In the genomic region with DNA sequence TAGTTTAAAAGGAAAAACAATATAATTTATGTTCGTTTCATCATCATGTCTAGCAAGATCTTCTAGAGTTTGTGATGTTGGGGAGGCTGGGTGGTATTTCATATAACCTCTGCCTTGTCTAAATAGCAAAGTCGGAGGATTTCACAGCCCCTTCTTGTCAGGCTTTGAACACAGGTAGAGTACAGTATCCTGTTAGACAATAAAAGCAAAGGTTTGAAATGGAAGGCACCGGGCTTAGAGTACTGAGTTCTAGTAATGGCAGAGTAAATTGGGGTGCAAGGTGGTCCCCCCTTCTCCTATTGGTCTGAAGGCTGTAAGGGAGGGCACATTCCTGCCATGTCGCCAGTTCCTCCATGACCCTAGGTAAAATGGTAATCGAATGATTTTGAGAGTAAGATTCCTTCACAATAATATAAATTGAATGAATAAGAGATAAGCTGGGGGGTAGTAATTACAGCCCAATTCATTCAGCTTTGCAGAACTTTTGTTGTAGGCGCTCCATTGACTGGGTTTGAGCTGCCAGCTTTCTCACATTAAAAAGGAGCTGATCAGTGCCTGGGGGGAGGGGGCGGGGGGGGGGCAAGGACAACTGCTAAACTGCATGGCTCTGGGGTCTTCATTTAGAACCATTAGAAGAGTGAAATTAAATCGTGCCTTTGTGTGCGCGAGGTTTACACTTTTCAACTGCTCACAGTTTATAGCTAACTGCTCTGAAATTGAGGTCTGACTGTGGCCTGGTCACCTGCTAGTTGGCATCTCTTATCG, we compare ENCODE assay signal across 14 mouse cellular contexts. TPM values are rescaled to one million over a fixed set of nuclear protein-coding genes. Genes with fewer than 3 reads are reported as not detected.
DNase-seq lines count a peak whose midpoint lies in the region; ATAC-seq and TF ChIP-seq lines count a peak whose summit lies in the region.
"Had no signal": no experiment of that assay in that cellular context is flagged by ENCODE, and none has a peak within 500 bp of the region (broad histone marks: within the 10 kb centered on the region; RNA-seq: fewer than 3 reads in every experiment).

No protein-coding gene starts in this region.

- no peak for ATAC-seq in neural tube, embryonic 11.5 days (ENCODE audit: insufficient read depth, low FRiP score, low TSS enrichment)
- ATAC-seq in forebrain, postnatal 0 days, result no peak
- ATAC-seq in midbrain, embryonic 15.5 days (replicated peaks), result no peak
- no peak for ATAC-seq in megakaryocyte-erythroid progenitor cell, adult 5-6 weeks (replicated peaks; ENCODE audit: low FRiP score, low TSS enrichment, poor library complexity, severe bottlenecking)
- no peak for ATAC-seq in intestine, embryonic 15.5 days
- ATAC-seq: intestine, postnatal 0 days had no signal

- peak overlapping the region; percentile 15; the same call in 1 of the 2 replicates for H3K27ac ChIP-seq in neural tube, embryonic 11.5 days (ENCODE audit: low read depth, low read length)
- peak overlapping the region; percentile 82 for H3K27ac ChIP-seq in forebrain, postnatal 0 days (ENCODE audit: low read depth, low read length)
- H3K27ac ChIP-seq in midbrain, embryonic 15.5 days, result peak overlapping the region; percentile 66
- no peak overlapping the region for H3K27ac ChIP-seq in intestine, embryonic 15.5 days
- H3K27ac ChIP-seq: heart, embryonic 13.5 days had no signal

- no peaks in the 10 kb centered on the region for H3K9me3 ChIP-seq in neural tube, embryonic 11.5 days (ENCODE audit: control insufficient read depth, low read length)
- H3K9me3 ChIP-seq in forebrain, postnatal 0 days (ENCODE audit: low read length), result no peaks in the 10 kb centered on the region
- no peaks in the 10 kb centered on the region for H3K9me3 ChIP-seq in midbrain, embryonic 15.5 days
- H3K9me3 ChIP-seq in intestine, embryonic 15.5 days, result no peaks in the 10 kb centered on the region
- H3K9me3 ChIP-seq: heart, embryonic 13.5 days had no signal

- peak overlapping the region; percentile 84 for H3K4me3 ChIP-seq in neural tube, embryonic 11.5 days (ENCODE audit: low read depth, low read length)
- peak overlapping the region; percentile 50 for H3K4me3 ChIP-seq in forebrain, postnatal 0 days (ENCODE audit: low read depth, low read length)
- peak overlapping the region; percentile 35 for H3K4me3 ChIP-seq in midbrain, embryonic 15.5 days
- H3K4me3 ChIP-seq in intestine, embryonic 15.5 days (replicated peaks), result no peak overlapping the region
- H3K4me3 ChIP-seq: heart, embryonic 13.5 days had no signal

- no peaks in the 10 kb centered on the region for H3K36me3 ChIP-seq in neural tube, embryonic 11.5 days (ENCODE audit: control insufficient read depth, insufficient read depth, low read length)
- H3K36me3 ChIP-seq in forebrain, postnatal 0 days (ENCODE audit: insufficient read depth), result no peaks in the 10 kb centered on the region
- no peaks in the 10 kb centered on the region for H3K36me3 ChIP-seq in midbrain, embryonic 15.5 days (replicated peaks)
- no peaks in the 10 kb centered on the region for H3K36me3 ChIP-seq in intestine, embryonic 15.5 days
- H3K36me3 ChIP-seq: heart, embryonic 13.5 days had no signal

- peaks cover 19% of the 10 kb centered on the region for H3K4me1 ChIP-seq in neural tube, embryonic 11.5 days (ENCODE audit: control insufficient read depth, insufficient read depth, low read length)
- no peaks in the 10 kb centered on the region for H3K4me1 ChIP-seq in forebrain, postnatal 0 days (ENCODE audit: insufficient read depth)
- peaks cover 14% of the 10 kb centered on the region for H3K4me1 ChIP-seq in midbrain, embryonic 15.5 days
- peaks cover 6% of the 10 kb centered on the region; the same call in 1 of the 2 replicates for H3K4me1 ChIP-seq in intestine, embryonic 15.5 days (replicated peaks)

- peaks cover 32% of the 10 kb centered on the region for H3K27me3 ChIP-seq in neural tube, embryonic 11.5 days (ENCODE audit: control insufficient read depth, insufficient read depth, low read length)
- 0 out of 2 replicates have a peak, but pooled peaks cover 4% of the 10 kb centered on the region for H3K27me3 ChIP-seq in forebrain, postnatal 0 days (ENCODE audit: insufficient read depth, low read length)
- peaks cover 17% of the 10 kb centered on the region; the same call in 1 of the 2 replicates for H3K27me3 ChIP-seq in midbrain, embryonic 15.5 days (replicated peaks)
- H3K27me3 ChIP-seq in intestine, embryonic 15.5 days (replicated peaks), result peaks cover 80% of the 10 kb centered on the region

- no peak for TF ChIP-seq CTCF in forebrain, postnatal 0 days (IDR thresholded peaks at IDR 0.05; ENCODE audit: low read depth)

- H3K4me2 ChIP-seq in neural tube, embryonic 11.5 days (ENCODE audit: low read depth), result peak overlapping the region; percentile 63
- H3K4me2 ChIP-seq in forebrain, postnatal 0 days (ENCODE audit: low read depth), result peak overlapping the region; percentile 50
- peak overlapping the region; percentile 46 for H3K4me2 ChIP-seq in midbrain, embryonic 15.5 days
- no peak overlapping the region for H3K4me2 ChIP-seq in intestine, embryonic 15.5 days (replicated peaks)
- H3K4me2 ChIP-seq: heart, embryonic 13.5 days; liver, embryonic 11.5 days had no signal

- peak; percentile 26 for DNase-seq in neural tube, embryonic 11.5 days (ENCODE audit: low spot score)
- no peak for DNase-seq in neural tube, embryonic 10.5 days (ENCODE audit: extremely low spot score, low spot score)
- peak; percentile 57 for DNase-seq in forebrain, postnatal 0 days
- DNase-seq in urinary bladder, postnatal 14 days (ENCODE audit: low spot score), result no peak
- DNase-seq in kidney, postnatal 10 days, result no peak
- DNase-seq: cerebellum, postnatal 14 days; spleen, adult 18-20 months; thymus, postnatal 25 days had no signal

- WGBS in neural tube, embryonic 11.5 days, result 8% methylated on average over 11 of the region's 11 CpGs
- 13% methylated on average over 11 of the region's 11 CpGs for WGBS in forebrain, postnatal 0 days
- 12% methylated on average over 11 of the region's 11 CpGs for WGBS in midbrain, embryonic 15.5 days
- 11% methylated on average over 11 of the region's 11 CpGs for WGBS in intestine, embryonic 15.5 days

- peak overlapping the region; percentile 70 for H3K9ac ChIP-seq in neural tube, embryonic 11.5 days (ENCODE audit: low read length)
- peak overlapping the region; percentile 62 for H3K9ac ChIP-seq in forebrain, postnatal 0 days
- peak overlapping the region; percentile 29 for H3K9ac ChIP-seq in midbrain, embryonic 15.5 days
- no peak overlapping the region for H3K9ac ChIP-seq in intestine, embryonic 15.5 days
- H3K9ac ChIP-seq: heart, embryonic 13.5 days had no signal

RNA-seq across cellular contexts. Expression of a gene that starts 5.3 kb away (rescaled TPM):
- 32.5 and 36.8 TPM in 2 replicates for polyA plus RNA-seq in neural tube, embryonic 11.5 days (2014; fragmentation: Nextera tagmentation; extraction: Ambion mirVana)
- total RNA-seq in forebrain, postnatal 0 days (2014; rRNA removed), result 80.9 and 120 TPM in 2 replicates
- 23.1 and 31.0 TPM in 2 replicates for polyA plus RNA-seq in forebrain, postnatal 0 days (2015; fragmentation: Nextera tagmentation; extraction: Ambion mirVana)
- 20.7 and 23.2 TPM in 2 replicates for polyA plus RNA-seq in midbrain, embryonic 15.5 days (2015; fragmentation: Nextera tagmentation; extraction: Ambion mirVana)
- total RNA-seq in megakaryocyte-erythroid progenitor cell, adult 5-6 weeks (2014; fragmentation: Nextera tagmentation), result not detected in 2 replicates
- not detected in 2 replicates for total RNA-seq in megakaryocyte-erythroid progenitor cell, adult 5-6 weeks (2017)
- polyA plus RNA-seq in intestine, embryonic 15.5 days (2015; fragmentation: Nextera tagmentation; extraction: Ambion mirVana), result 0.62 and 0.89 TPM in 2 replicates

Comparison
In these comparisons a context has a peak if more than half of its experiments do, and no peak if none do; other contexts are left out.
1. DNase-seq: peak in neural tube, embryonic 11.5 days (single experiment) and forebrain, postnatal 0 days (single experiment); none in neural tube, embryonic 10.5 days (single experiment), urinary bladder, postnatal 14 days (single experiment) and kidney, postnatal 10 days (single experiment).
2. RNA of a gene that starts 5.3 kb away (polyA plus RNA-seq): 32.5 to 36.8 TPM in neural tube, embryonic 11.5 days, 23.1 to 31.0 TPM in forebrain, postnatal 0 days and 20.7 to 23.2 TPM in midbrain, embryonic 15.5 days; 0.62 to 0.89 TPM in intestine, embryonic 15.5 days; every median in the first group is over 10 times any median in the second.